Mouse (Mus musculus) T-helper 2 cell (primary cell): ENCODE measurements around the gene Derl2.

Source experiments
- in situ Hi-C: fragments of 300-600 bp; cut with MboI, MseI; formaldehyde crosslinking; loops from one replicate; pipeline ENCODE4 v1.15.1; 2025; ENCODE audit warnings: high pct_unique_total_duplicates

Gene Derl2

GRCm38 (mm10) chr11:71019201-71020068, at the start of gene Derl2, which contains the start of gene Mis12:
Gene Derl2, minus strand, starts transcription at chr11:71019841.
Gene Mis12, plus strand, starts transcription at chr11:71019611.
- in situ Hi-C loops, result loop anchor here (25.0 kb wide), 2 partner anchors 1193 to 1418 kb away; partner anchors contain the start of genes 4933427D14Rik, Ggt6, Gm43951 and Med31

- in situ Hi-C loops, result no loop called here
Observed at GRCm38 (mm10) chr11:71052554-71052953, 32.9 kb upstream of the Derl2 start.

- in situ Hi-C loops, result no loop called here
Observed at GRCm38 (mm10) chr11:71039526-71040298, 20.1 kb upstream of the Derl2 start.

- in situ Hi-C loops, result no loop called here
Observed at GRCm38 (mm10) chr11:71033163-71033761, 13.6 kb upstream of the Derl2 start, which contains the start of gene 6330403K07Rik. Gene 6330403K07Rik, minus strand, starts transcription at chr11:71033513.

- in situ Hi-C loops, result no loop called here
Observed at GRCm38 (mm10) chr11:71032491-71033162, 13.0 kb upstream of the Derl2 start.

- in situ Hi-C loops, result no loop called here
Observed at GRCm38 (mm10) chr11:71032070-71032469, 12.4 kb upstream of the Derl2 start.

GRCm38 (mm10) chr11:71029403-71030118, 9.9 kb upstream of the Derl2 start:
- in situ Hi-C loops, result no loop called here

GRCm38 (mm10) chr11:71028280-71028679, 8.6 kb upstream of the Derl2 start:
- in situ Hi-C loops, result no loop called here

- in situ Hi-C loops, result loop anchor here (25.0 kb wide), 2 partner anchors 1194 to 1419 kb away; partner anchors contain the start of genes 4933427D14Rik, Ggt6, Gm43951 and Med31
Observed at GRCm38 (mm10) chr11:71018416-71019200, 1.0 kb downstream of the Derl2 start.

GRCm38 (mm10) chr11:71017051-71017450, 2.6 kb downstream of the Derl2 start:
- in situ Hi-C loops, result loop anchor here (25.0 kb wide), 2 partner anchors 1195 to 1420 kb away; partner anchors contain the start of genes 4933427D14Rik, Ggt6, Gm43951 and Med31

GRCm38 (mm10) chr11:71012743-71013142, 6.9 kb downstream of the Derl2 start:
- in situ Hi-C loops, result loop anchor here (25.0 kb wide), 2 partner anchors 1200 to 1425 kb away; partner anchors contain the start of genes 4933427D14Rik, Ggt6, Gm43951 and Med31

GRCm38 (mm10) chr11:71008321-71008720, 11.3 kb downstream of the Derl2 start:
- in situ Hi-C loops, result loop anchor here (25.0 kb wide), 2 partner anchors 1204 to 1429 kb away; partner anchors contain the start of genes 4933427D14Rik, Ggt6, Gm43951 and Med31

GRCm38 (mm10) chr11:71007831-71008230, 11.8 kb downstream of the Derl2 start:
- in situ Hi-C loops, result loop anchor here (25.0 kb wide), 2 partner anchors 1204 to 1429 kb away; partner anchors contain the start of genes 4933427D14Rik, Ggt6, Gm43951 and Med31

- in situ Hi-C loops, result loop anchor here (25.0 kb wide), 2 partner anchors 1205 to 1430 kb away; partner anchors contain the start of genes 4933427D14Rik, Ggt6, Gm43951 and Med31
Observed at GRCm38 (mm10) chr11:71007026-71007425, 12.6 kb downstream of the Derl2 start.

GRCm38 (mm10) chr11:71005046-71005445, 14.6 kb downstream of the Derl2 start:
- in situ Hi-C loops, result loop anchor here (25.0 kb wide), 2 partner anchors 1207 to 1432 kb away; partner anchors contain the start of genes 4933427D14Rik, Ggt6, Gm43951 and Med31

GRCm38 (mm10) chr11:71004316-71004773, 15.3 kb downstream of the Derl2 start, which contains the start of gene Dhx33:
Gene Dhx33, minus strand, starts transcription at chr11:71004437.
- in situ Hi-C loops, result loop anchor here (25.0 kb wide), 2 partner anchors 1208 to 1433 kb away; partner anchors contain the start of genes 4933427D14Rik, Ggt6, Gm43951 and Med31

- in situ Hi-C loops, result loop anchor here (25.0 kb wide), 2 partner anchors 1209 to 1434 kb away; partner anchors contain the start of genes 4933427D14Rik, Ggt6, Gm43951 and Med31
Observed at GRCm38 (mm10) chr11:71003611-71004315, 15.9 kb downstream of the Derl2 start.

- in situ Hi-C loops, result loop anchor here (25.0 kb wide), 2 partner anchors 1211 to 1436 kb away; partner anchors contain the start of genes 4933427D14Rik, Ggt6, Gm43951 and Med31
Observed at GRCm38 (mm10) chr11:71001167-71001566, 18.5 kb downstream of the Derl2 start.
